Mouse (Mus musculus): ENCODE data around the gene Cth.

GRCm38 (mm10) chr3:157955466-157955865 is 30.6 kb upstream of the Cth start:
- TF ChIP-seq CTCF (IDR thresholded peaks at IDR 0.05; ENCODE audit: low read depth, low read length) = no peak
- TF ChIP-seq POLR2A (IDR thresholded peaks at IDR 0.05; ENCODE audit: extremely low read depth, insufficient read depth, low read length) = no peak

Measured in liver, adult 2 months (tissue).